Mouse (Mus musculus) adrenal gland, adult 8-10 months (tissue): Measurements from ENCODE around the gene Psmb6. TPM values are rescaled to one million over a fixed set of nuclear protein-coding genes. Genes with fewer than 3 reads are reported as not detected.
"Not testable (repeated sequence)": the region's sequence is repeated elsewhere in the genome, so short reads cannot be mapped to it uniquely, and the experiment has no call there.

ENCODE experiments used
- DNase-seq: peaks from one replicate; pipeline ENCODE4 v3.0.0; 2022
- total RNA-seq, 4 experiments: library from RNA; stranded (reverse); gene quantifications; 2 replicates each; pipeline ENCODE4 v1.2.4; 2022

Gene Psmb6
- total RNA-seq, 4 experiments from 2014 or later = 247 to 298 (median 278) TPM

DNA sequence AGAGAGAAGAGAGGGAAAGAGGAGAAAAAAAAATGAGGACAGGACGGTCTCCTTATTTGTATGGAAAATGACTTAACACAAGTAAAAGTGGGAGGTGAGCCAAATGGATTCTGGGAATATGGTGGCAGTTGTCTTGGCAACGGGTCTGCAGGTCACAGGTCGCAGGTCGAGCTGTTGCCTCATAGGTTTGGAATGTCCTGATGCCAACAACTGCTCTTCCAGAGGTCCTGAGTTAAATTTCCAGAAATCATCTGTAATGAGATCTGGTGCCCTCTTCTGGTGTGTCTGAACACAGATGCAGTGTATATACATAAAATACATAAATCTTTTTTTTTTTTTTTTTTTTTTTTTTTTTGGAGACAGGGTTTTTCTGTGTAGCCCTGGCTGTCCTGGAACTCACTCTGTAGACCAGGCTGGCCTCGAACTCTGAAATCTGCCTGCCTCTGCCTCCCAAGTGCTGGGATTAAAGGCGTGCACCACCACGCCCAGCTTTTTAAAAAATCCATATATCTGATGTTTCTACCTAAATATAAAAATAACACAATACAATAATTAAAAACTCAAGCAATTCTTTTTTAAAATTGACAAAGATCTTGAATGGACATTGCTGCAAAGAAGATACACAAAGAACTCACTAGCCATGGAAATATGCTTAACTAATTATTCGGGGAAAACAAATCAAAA lies 1.7 kb upstream of the Psmb6 start:
- not testable (repeated sequence) for DNase-seq

DNA sequence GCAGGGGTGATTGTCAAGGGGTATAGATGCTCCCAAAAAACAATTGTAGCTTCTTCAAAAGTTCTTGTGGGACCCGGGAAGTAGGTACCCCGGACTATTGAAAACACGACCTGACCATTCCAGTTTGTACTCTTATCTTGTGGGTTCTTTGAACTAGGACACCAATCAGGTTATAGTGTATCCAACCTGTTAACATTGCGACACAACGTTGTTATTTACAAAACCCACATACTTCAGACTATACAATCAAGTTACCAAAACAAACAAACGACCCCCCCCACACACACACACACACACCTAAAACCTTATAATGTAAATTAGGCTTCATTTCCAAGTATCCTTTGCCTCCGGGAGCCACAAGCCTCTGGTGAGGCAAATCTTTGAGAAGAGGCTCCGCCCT lies 385 bp upstream of the Psmb6 start:
- no peak for DNase-seq

DNA sequence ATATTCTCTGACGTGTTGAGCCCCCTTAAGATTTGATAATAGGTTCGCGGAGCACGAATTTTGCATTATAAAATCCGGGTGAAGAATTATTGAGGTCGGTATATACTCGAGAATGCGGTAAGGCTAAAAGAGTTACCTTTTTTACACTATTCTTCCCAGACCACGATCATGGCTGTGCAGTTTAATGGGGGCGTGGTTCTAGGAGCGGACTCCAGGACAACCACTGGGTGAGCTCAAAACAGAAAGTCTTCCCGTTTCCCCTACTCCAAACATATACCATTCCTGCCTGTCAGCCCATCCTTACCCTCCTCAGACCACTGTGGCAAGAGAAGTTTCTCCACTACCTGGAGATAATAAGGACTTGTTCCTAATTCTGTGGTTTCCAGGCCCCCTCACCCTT lies 559 bp downstream of the Psmb6 start:
- DNase-seq = no peak

DNA sequence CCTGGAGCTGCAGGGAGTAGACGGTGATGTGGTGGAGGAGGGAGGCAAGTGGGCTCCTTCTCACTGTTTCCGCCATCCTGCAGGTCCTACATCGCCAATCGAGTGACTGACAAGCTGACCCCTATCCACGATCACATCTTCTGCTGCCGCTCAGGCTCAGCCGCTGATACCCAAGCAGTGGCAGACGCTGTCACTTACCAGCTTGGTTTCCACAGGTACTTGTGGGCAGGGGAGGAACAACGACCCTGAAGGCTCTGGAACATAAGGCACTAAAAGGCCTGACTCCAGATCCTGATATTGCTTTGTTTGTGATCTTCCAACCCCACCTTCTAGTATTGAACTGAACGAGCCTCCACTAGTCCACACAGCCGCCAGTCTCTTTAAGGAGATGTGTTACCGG lies 1.0 kb downstream of the Psmb6 start:
- no peak for DNase-seq

DNA sequence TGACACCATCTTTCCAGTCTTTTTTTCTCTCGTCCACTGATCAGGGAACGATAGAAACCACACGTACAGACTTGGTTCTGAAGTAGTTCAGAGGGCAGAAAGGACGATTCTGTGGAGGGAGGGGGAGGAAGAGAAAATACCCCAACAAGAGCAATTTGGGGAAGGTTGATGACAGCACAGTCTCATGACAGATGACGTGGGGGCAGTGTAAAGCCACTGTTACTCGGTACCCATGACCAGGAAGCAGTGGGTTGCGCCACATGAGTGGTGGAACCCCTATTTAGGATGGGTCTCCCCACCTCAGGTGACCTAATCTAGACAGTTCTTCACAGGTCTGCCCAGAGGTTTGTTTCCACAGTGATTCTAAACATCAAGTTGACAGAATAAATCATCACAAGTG lies 3.4 kb downstream of the Psmb6 start:
- DNase-seq = no peak

DNA sequence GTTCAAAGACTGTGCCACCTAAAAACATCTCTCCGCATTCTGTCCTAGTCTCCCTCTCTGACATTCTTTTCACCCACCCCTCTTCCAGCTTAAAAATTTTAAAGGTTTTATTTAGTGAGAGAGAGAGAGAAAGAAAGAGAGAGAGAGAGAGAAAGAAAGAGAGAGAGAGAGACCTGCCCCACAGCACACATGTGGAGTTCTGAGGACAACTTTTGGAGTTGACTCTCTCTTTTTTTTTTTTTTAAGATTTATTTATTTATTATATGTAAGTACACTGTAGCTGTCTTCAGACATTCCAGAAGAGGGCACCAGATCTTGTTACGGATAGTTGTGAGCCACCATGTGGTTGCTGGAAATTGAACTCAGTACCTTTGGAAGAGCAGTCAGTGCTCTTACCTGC lies 5.9 kb downstream of the Psmb6 start:
- not testable (repeated sequence) for DNase-seq

DNA sequence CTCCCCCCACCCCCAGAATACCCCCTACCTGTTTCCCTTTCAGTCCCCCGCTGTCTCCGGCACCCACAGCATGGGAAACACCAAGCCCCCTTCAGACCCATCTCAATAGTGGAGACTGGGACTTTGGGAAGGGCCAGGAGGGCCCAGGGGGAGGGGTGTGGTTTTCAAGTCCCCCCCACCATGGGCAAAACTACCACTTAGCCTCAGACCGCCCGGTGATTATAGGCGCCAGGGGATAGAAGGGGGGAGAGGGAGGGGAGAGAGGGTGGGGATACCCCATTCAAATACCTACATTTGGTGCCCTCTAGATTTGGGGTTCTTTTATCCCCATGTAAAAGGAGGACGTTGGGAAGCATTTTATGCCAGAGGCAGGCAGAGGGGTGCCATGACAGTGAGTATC lies 7.7 kb downstream of the Psmb6 start, which contains the start of gene Gm40193:
Gm40193 (minus strand) TSS at position 101 of the 400 bp plus-strand sequence.
- no peak for DNase-seq

DNA sequence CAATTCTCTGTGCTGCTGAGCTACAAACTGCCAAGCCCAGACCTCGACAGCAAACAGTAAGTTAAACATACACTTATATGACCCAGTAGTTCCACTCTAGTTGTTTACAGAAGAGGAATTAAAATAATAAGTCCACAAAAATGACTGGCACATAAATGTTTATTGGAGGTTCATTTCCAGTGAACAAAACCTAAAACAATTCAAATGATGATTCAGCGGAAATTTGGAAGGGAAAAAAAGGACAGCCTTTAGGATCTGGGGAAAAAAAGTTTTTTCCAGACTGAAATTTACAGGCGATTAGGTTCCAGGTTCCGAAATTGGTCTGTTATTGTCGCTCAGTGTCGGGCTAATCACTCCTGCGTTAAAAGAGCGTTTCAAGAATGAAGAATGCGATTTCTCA lies 14.3 kb downstream of the Psmb6 start:
- DNase-seq = no peak

DNA sequence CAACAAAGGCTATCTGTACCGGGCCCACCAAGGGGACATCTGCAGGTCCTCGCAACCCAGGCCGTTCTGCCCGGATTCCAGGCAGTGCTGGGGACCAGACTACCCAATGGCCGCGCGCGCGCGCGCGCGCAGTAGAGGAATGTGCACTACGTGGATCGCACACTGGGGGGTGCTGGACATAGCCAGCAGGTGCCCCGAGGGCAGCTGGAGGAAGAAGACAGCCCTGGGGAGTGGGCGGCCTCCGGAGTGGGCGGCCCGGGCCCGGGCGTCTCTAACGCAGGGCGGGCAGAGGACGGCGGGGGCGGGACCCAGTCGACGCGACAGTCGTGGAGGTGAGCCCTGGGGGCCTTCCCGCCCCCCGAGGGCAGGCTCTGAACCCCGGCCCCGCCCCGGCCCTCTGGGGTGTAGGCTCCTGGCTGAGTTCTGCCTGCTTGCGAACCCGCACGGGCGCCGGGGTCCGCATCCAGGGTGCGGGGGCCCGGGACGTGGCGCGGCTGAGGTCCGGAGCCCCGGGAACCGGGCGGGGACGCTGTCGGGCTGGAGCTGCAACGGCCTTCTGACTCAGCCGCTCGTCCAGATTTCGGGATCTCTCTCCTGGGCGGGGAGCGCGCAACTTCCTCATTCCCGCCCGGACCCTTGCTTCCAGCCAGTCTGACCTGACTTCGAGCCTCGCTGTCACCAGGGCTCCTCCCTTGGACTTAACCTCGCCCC lies 14.9 kb downstream of the Psmb6 start, which contains the start of gene Pld2:
Pld2 (plus strand) TSS at position 188 of the 711 bp plus-strand sequence.
- DNase-seq = peak; percentile 83

DNA sequence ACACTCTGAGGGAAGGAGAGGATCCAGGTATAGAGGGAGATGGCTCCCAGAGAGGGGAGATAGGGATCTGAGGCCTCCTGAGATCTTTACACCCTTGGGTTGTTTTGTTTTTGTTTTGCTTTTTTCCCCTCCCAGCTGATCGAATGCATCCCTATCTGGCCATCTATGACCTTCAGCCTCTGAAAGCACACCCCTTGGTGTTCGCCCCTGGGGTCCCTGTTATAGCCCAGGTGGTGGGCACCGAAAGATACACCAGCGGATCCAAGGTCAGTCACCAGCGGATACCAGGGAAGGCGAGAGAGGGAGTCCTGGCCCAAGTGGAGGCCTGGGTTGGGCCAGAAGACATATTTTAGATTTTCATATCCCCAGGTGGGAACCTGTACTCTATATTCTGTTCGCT lies 15.8 kb downstream of the Psmb6 start:
- no peak for DNase-seq

DNA sequence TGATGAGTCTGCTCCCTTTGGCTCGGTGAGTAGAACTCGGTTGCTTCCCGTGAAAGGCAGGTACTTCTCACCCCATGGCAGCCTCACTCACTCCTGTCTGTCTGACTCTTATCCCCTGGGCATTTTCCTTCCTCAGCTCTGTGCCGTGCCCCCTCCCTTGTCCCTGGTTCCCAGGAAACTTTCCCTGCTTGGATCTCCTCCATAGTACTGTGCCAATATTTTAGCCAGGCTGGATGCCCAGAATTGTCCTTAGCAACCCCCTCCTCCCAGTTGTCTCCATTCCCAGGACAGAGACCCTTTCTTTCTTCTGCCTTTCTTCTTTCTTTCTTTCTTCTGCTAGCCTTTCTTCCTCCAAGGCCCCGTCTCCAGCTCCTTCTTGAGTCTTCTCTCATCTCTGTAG lies 16.2 kb downstream of the Psmb6 start:
- no peak for DNase-seq

DNA sequence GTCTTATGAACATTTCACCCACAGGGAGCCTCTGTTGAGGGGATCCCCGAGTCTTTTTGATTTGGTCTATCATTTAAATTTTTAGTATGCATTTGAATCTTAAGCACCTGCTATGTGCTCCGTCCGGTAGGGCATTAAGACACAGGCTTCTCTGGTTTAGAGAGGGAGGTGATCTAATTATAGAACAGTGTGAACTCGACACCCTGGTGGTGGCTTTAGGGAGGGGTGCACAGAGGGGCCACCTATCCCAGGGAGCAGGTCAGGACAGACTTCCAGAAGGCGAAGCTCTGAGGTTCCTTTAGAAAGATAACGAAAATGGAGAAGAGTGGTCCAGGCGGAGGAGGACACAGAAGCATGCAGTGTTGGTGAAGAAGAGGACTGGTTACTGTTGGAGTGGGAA lies 19.3 kb downstream of the Psmb6 start:
- DNase-seq = no peak

DNA sequence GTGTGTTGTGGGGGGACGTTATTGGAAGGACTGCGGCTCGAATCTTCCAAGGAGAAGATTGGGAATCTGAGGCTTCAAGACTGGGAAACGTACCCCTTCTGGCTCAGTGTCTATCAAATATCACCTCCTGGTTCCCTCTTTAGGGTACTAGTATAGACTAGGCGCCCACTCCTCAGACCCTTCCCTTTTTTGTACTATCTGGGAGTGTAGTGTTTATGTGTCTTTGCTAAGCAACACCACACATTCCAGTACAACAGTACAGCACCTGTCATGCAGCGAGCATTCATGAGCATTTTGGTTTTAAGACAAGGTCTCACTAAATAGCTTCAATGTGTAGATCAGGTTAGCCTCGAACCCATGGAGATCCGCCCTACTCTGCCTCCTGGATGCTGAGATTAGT lies 26.4 kb downstream of the Psmb6 start:
- no peak for DNase-seq

DNA sequence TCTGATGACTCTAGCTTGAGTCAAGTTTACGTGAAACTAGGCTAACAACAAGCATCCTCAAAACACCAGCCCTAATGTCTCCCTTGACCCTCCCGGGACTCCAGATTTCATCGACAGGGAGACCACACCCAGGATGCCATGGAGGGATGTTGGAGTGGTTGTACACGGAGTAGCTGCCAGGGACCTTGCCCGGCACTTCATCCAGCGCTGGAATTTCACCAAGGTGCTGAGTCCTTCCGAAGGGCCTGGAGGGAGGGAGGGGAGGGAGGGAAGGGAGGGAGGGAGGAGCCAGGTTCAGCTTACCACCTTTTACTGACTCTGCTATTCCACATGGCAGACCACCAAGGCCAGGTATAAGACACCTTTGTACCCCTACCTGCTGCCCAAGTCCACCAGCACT lies 28.8 kb downstream of the Psmb6 start:
- DNase-seq = no peak

DNA sequence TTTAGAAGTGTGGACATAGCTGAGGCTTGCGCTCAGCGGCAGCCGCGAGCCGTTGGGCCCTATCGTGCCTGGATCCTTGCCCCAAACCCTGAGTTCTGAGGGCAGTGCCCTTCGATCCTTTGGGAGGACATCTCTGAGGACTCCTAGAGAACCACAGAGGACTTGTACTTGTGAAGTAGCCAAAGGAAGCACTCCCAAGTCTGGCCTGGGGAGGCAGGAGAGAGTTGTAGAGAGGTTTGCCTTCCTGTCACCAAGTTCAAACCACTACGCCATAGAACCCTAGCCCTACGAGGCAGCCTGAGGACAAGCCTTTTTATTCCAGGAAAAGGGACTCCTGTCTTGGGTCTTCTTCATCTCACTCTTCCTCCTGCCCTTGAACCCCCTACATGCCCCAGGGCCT lies 32.4 kb downstream of the Psmb6 start:
- no peak for DNase-seq

DNA sequence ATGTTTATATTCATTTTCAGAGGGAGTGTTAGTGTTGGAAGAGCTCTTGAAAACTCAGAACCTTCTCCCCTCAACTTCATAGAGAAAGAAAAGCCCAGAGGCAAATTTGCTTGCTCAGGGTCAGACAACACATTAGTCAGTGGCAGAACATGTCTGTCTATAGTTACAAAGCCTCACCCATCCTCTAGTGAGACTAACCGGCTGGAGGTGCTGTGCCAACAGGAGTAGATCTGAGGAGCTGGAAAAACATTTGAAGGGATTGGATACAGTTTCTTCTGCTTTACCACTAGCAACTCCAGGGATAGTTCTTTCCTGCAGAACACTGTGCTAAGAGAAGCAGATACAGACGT lies 36.7 kb downstream of the Psmb6 start:
- DNase-seq = no peak

DNA sequence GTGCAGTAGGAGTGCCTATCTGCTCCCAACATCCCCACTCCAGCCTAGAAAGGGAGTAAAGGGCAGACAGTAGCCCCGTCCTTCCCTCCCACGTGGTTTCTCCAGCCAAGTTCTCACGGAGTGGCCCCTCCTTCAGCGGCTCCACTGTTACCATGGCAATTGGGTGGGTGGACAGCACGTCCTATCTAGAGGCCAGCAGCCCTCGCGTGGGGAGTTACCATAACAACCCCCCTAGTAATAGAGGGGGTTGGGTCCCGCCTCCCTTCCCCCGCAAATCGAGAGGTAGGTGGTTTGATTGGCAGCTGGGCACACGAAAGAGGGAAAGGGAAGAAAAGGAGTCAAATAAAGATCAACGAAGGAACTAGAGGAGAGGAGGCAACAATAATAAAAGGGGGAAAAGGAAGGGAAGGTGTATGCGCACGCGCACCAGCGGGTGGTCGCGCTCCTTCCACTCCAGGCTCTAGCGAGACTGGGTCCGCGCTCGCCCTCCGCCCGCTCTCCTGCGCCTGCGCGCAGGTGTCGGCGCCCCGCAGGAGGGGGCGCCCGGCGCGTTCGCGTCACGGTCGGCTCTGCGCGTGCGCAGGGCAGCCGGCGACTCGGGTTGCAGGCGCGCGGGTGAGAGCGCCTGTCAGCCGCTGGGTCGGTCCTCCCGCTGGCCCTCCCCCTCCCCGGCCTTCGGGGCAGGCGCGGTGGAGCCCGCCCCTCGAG lies 37.3 kb downstream of the Psmb6 start, which contains the start of gene Mink1:
Mink1 (plus strand) TSS at position 595 of the 708 bp plus-strand sequence.
- DNase-seq = peak; percentile 87

DNA sequence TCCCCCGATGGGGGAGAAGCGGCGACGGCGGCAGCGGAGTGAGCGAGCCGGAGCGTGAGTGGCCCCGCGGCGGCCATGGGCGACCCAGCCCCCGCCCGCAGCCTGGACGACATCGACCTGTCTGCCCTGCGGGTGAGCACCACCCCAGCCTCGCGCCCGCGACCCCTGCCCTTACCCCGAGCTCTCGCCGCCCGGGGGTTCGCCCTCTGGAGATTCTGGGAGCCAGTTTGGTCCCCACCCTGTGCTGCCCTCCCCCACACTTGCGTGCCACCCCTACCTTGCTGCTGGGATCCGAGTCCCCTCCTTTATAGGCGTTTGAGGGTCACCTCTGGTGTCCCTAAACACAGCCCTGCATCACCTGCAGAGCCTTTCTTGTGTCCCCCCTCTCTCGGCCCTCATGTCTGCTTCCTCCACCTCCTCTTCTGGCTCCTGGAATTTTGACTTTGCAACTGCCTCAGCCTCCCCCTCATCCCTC lies 37.9 kb downstream of the Psmb6 start:
- DNase-seq = no peak

DNA sequence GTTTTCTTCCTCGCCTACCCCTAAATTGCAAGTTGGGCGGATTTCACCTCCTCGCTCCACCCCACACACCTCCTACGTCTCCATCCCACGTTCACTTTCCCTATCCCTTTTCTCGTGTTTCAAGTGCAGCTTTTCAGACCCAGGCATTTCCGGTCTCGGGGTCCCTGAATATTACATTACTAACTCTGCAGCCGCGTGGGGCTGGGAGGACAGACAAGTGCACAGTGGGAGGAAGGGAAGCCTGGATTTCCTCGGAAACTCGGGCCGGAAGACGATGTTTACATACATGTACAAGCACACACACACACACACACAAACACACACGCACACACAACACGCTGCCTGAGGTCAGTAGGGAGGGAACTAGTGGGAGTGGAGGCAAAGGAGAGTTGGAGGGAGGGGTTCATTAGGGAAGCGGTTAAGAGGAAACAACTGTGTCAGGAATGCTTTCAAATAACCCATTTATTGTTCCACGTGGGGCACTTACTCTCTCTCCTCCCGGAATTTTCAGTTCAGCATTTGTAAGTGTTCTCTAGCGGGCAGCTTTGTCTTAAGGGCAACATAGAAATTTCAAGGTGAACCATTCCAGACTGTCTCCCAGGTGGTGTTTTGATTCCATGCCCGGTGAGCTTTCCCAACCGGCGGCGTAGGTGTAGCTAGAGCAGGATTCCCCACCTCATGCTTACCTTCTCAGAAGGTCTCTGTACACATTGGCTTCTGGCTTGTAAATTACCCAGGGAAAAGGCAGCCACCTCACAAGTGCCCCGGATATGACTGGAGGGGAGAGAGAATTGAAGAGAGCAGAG lies 38.5 kb downstream of the Psmb6 start:
- DNase-seq = no peak

DNA sequence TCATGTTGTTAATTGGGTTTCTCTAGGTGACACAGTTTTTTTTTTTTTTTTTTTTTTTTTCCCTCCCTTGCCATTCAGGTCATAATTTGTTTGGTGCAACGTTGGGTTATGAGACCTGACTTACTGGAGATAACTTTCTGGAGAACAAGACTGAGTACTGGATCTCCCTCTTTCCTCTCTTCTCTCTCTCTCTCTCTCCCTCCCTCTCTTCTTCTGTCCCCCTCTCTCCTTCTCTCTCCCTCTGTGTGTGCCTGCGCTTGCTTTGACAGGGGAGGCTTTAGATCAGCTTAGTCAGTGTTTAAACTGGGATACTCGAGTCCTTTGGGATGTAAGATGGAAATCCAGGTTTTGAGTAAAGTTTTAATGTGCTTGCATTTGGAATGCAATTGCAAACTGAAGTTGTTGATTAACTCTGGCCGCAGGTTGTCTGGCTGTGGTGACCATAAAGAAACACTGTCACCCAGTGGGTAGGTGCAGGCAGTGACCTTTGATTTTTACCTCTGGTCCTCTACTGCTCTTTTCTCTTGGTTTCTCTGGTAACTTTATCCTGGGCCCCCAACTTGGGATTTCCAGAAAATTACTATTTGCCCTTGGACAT lies 39.2 kb downstream of the Psmb6 start:
- no peak for DNase-seq

DNA sequence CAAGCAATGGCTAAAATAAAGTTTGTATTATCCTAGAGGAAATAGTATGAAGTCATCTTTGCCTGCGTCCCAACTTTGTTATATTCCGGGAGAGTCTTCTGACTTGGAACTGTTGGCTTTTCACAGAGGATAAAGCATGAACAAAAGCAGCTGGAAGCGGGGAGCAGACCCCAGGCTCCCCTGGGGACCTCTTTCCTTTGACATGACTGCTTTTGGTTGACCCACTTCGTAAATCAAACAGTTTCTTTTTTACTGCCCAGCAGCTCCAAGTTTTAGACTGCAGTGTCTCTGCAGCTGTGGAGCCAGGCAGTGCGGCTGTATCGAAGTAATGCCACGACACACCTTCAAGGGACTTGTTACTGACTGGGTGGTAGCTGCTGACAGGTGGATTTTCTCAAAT lies 41.4 kb downstream of the Psmb6 start:
- no peak for DNase-seq

DNA sequence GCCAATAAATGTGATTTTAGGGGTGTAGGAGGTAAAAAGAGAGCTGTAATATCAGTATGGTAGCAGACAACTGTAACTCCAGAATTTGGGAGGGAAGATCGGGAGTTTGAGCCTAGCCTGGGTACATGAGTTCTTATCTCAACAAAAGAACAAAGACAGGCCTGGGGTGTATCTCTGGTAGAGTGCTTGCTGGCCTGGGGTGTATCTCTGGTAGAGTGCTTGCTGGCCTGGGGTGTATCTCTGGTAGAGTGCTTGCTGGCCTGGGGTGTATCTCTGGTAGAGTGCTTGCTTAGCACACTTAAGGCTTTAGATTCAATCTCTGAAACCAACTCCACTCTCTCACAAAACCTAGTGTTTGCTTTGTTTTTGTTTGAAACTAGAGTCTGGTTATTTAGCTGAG lies 45.4 kb downstream of the Psmb6 start:
- not testable (repeated sequence) for DNase-seq
